Mouse (Mus musculus) lung, adult 2 months (tissue): ENCODE data around the gene Rnf111.

ENCODE experiments used
- CTCF ChIP-seq: fragments of 200-500 bp; IDR thresholded peaks from 2 replicates; pipeline ENCODE4 v1.5.1; 2011; ENCODE audit warnings: mild to moderate bottlenecking, low read length, control low read depth; ENCODE audit not compliant: insufficient read depth
- POLR2A ChIP-seq: fragments of 200-500 bp; IDR thresholded peaks from 2 replicates; pipeline ENCODE4 v1.6.1; 2011; ENCODE audit warnings: low read depth, mild to moderate bottlenecking, control low read depth, low read length, borderline replicate concordance; ENCODE audit errors: extremely low read depth

DNA sequence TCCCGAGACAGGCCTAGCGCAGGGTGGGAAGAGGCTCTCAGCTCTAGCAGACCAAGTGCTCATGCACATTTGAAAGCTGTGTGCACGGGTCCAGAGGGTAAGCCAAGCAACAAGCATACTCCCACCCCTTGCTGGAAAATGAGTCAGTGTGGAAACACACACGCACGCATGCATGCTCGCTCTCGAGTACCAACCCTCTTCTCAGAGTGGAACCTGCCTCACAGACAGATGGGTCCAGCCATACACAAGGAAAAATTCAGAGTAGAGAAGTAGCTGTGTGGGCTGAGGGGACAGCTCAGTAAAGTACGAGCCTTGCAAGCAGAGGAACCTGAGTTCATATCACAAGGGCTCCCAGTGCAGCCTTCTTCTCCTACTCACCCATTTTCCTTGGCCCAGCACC lies 93.8 kb downstream of the Rnf111 start:
- TF ChIP-seq CTCF (no peak), POLR2A (no peak)
